Mouse (Mus musculus): ENCODE results near the gene Olfr323. TPM values are rescaled to one million over a fixed set of nuclear protein-coding genes. Genes with fewer than 3 reads are reported as not detected.

Olfr323 gene
- total RNA-seq, 2 experiments from 2014 or later = not detected

DNA sequence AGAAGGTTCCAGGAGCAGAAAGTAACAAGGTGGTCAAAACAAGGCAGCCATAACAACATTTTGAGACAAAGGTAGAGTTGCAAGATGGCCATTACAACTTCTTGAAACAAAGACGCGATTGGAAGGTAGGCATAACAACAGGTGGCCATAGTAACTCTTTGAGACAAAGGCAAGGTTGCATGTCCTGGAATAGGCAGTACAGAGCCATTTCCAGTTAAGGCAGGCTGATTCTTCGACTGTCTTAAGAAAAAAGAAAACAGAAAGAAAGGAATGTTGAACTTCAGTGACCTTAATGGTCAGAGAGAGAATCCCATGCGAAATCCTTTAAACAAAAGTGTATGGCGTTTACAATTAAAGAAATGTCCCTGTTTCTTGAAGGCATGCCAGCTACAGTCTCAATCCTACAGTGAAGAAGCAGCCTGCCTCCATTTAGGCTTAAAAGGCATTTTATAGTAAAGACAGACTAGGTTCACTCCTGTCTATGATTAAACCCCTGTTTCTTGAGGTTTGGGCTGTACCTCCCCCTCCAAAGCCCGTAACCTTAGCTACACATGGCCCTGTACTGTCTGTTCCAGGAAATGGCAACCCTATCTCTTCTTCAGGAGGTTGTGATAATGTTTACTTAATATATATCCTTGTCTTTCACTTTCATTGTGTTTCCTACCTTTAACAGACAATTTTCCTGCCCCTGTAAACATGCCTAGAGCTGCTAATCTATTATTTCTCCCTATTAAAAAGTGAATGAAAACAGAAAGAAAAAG is 27.3 kb downstream of the Olfr323 start:
- no peak for DNase-seq

GRCm38 (mm10) chr11:58602062-58602461 is 28.2 kb downstream of the Olfr323 start:
- DNase-seq = no peak

GRCm38 (mm10) chr11:58597837-58598236 is 32.5 kb downstream of the Olfr323 start:
- DNase-seq = no peak

DNA sequence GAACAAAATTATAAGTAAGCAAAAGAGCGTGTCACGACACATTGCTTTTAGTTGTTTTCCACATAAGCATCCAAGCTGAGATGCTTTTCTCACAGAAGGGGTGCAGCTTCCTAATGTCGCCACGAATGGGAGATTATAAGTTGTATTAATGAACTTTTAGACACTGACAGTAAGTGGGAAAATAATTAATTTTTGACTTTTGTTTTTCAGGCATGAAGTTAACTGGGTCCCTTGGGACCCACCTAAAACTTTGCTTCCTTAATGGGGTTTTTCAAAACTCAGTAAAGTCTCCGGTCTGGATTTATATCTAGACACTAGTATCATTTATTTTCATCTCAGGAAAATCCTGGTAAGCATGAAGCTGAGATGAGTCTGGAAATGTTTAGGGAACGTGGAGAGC is 35.5 kb downstream of the Olfr323 start, which contains the start of gene Olfr324:
Gene Olfr324, plus strand, starts transcription at position 301 of the 400 bp plus-strand sequence.
- no peak for DNase-seq

GRCm38 (mm10) chr11:58588620-58589250 is 41.6 kb downstream of the Olfr323 start:
- DNase-seq = no peak

DNA sequence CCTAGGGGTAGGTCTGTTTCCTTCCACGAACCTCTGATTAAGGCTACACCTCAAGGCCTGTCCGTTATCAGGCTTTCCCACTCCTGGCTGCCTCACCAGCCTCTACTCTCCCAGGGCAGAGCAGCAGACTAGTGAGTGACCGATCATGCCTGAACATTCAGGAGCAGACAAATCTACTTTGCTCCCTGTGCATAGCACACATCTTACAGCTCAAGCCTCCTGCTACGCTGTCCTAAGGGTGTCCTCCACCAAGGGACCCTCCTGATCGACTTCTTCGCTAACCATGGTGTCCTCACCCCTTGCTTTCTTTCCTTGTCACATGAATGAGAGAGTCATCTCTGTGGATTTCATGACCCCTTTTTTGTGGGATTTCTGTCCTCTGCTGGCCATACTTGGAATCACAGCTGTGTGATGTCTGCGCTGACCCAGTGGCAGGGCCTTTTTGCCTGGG is 42.4 kb downstream of the Olfr323 start:
- peak; percentile 60 for DNase-seq

DNA sequence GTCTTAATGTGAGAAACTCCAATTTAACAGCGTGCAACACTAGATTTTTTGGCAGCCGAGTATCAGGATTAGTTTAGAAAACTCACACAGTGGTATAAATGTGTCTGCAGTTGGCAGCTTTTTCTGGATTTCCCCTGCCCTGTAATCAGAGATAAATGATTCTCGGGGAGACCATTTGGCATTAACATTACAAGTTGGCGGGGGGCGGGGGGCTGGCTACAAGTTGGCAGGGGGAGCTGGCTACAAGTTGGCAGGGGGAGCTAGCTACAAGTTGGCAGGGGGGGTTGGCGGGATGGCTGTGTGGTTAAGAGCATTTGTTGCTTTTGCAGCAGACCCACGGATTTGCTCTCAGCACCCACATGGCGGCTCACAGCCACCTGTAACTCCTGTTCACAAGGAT is 51.7 kb downstream of the Olfr323 start:
- DNase-seq = no peak

- no peak for DNase-seq
Measured at GRCm38 (mm10) chr11:58577430-58577829, 52.9 kb downstream of the Olfr323 start, which contains the start of gene Olfr325. Gene Olfr325, plus strand, starts transcription at chr11:58577730.

Other genes starting within 250 kb of the Olfr323 start
- not detected for gene 1810065E05Rik, start 209.4 kb downstream of the Olfr323 start, total RNA-seq (2021)
- gene Gm12253, start 197.9 kb downstream of the Olfr323 start, total RNA-seq (2021) = not detected
- gene Lypd9, start 177.6 kb downstream of the Olfr323 start, total RNA-seq (2021) = not detected
- not detected for gene Olfr30, start 168.2 kb downstream of the Olfr323 start, total RNA-seq (2021)
- not detected for gene Olfr332, start 137.9 kb downstream of the Olfr323 start, total RNA-seq (2021)
- not detected for gene Olfr331, start 127.9 kb downstream of the Olfr323 start, total RNA-seq (2021)
- gene Olfr330, start 95.7 kb downstream of the Olfr323 start, total RNA-seq (2021) = not detected
- gene Olfr329-ps, start 84.1 kb downstream of the Olfr323 start, total RNA-seq (2021) = not detected
- gene Olfr328, start 74.9 kb downstream of the Olfr323 start, total RNA-seq (2021) = not detected
- gene Olfr224, start 59.9 kb downstream of the Olfr323 start, total RNA-seq (2021) = not detected
- gene Olfr325, start 52.8 kb downstream of the Olfr323 start, total RNA-seq (2021) = not detected
- not detected for gene Olfr324, start 35.4 kb downstream of the Olfr323 start, total RNA-seq (2021)
- gene 2210407C18Rik, start 14.4 kb downstream of the Olfr323 start, total RNA-seq (2021) = not detected
- under 1 TPM in 1 of 2 experiments, not detected in 1; 0.27 TPM for gene Trim58, start 10.0 kb upstream of the Olfr323 start, total RNA-seq (2021)
- gene Olfr322, start 28.3 kb upstream of the Olfr323 start, total RNA-seq (2021) = not detected
- not detected for gene Olfr320, start 50.6 kb upstream of the Olfr323 start, total RNA-seq (2021)
- not detected for gene Olfr319, start 68.7 kb upstream of the Olfr323 start, total RNA-seq (2021)
- gene Olfr318, start 93.5 kb upstream of the Olfr323 start, total RNA-seq (2021) = not detected
- not detected for gene Olfr317, start 108.7 kb upstream of the Olfr323 start, total RNA-seq (2021)
- gene Olfr316, start 122.2 kb upstream of the Olfr323 start, total RNA-seq (2021) = not detected
- gene Olfr315, start 142.7 kb upstream of the Olfr323 start, total RNA-seq (2021) = not detected
- not detected for gene Olfr314, start 152.5 kb upstream of the Olfr323 start, total RNA-seq (2021)
- gene Fam183b, start 171.5 kb upstream of the Olfr323 start, total RNA-seq (2021) = not detected
- gene Olfr313, start 184.5 kb upstream of the Olfr323 start, total RNA-seq (2021) = not detected
- not detected for gene Olfr312, start 198.7 kb upstream of the Olfr323 start, total RNA-seq (2021)
- not detected for gene Olfr311, start 208.8 kb upstream of the Olfr323 start, total RNA-seq (2021)
- gene Gm12258, start 216.7 kb upstream of the Olfr323 start, total RNA-seq (2021) = 1 to 10 TPM; 2.4 to 2.5 TPM
- 1 to 10 TPM; 2.5 to 3.0 TPM for gene 2810021J22Rik, start 236.7 kb upstream of the Olfr323 start, total RNA-seq (2021)